Mouse (Mus musculus): Measurements from ENCODE around the gene Slc39a11. TPM values are rescaled to one million over a fixed set of nuclear protein-coding genes. Genes with fewer than 3 reads are reported as not detected.
A peak's percentile ranks its signal among the peaks of the same experiment; 100 is the strongest.

Gene Slc39a11
- polyA plus RNA-seq, 1 experiment: 32.4 TPM

GRCm38 (mm10) chr11:113338581-113338980, 311.3 kb downstream of the Slc39a11 start:
- no peaks in the 10 kb centered on the region for H3K4me1 ChIP-seq (ENCODE audit: control insufficient read depth, insufficient read depth, insufficient read length, low read length)
- no peaks in the 10 kb centered on the region for H3K36me3 ChIP-seq (ENCODE audit: control insufficient read depth, insufficient read depth, low read length)
- WGBS: 67% methylated on average over 5 of the region's 5 CpGs
- H3K27ac ChIP-seq (ENCODE audit: insufficient read depth, low read depth, low read length): no peak overlapping the region
- H3K4me3 ChIP-seq (ENCODE audit: low read depth, low read length): no peak overlapping the region
- no peak for TF ChIP-seq CTCF (IDR thresholded peaks at IDR 0.05; ENCODE audit: extremely low read depth, insufficient read length, insufficient replicate concordance, low read depth, low read length)
- TF ChIP-seq POLR2A (IDR thresholded peaks at IDR 0.05; ENCODE audit: low read depth, low read length): no peak
- no peaks in the 10 kb centered on the region for H3K27me3 ChIP-seq (ENCODE audit: control insufficient read depth, insufficient read depth, low read length)

GRCm38 (mm10) chr11:113335706-113336105, 314.2 kb downstream of the Slc39a11 start:
- H3K4me1 ChIP-seq (ENCODE audit: control insufficient read depth, insufficient read depth, insufficient read length, low read length): no peaks in the 10 kb centered on the region
- no peak overlapping the region for H3K4me3 ChIP-seq (ENCODE audit: low read depth, low read length)
- H3K36me3 ChIP-seq (ENCODE audit: control insufficient read depth, insufficient read depth, low read length): no peaks in the 10 kb centered on the region
- H3K27me3 ChIP-seq (ENCODE audit: control insufficient read depth, insufficient read depth, low read length): no peaks in the 10 kb centered on the region
- TF ChIP-seq POLR2A (IDR thresholded peaks at IDR 0.05; ENCODE audit: low read depth, low read length) (no peak), CTCF (IDR thresholded peaks at IDR 0.05; ENCODE audit: extremely low read depth, insufficient read length, insufficient replicate concordance, low read depth, low read length) (no peak)
- 89% methylated on average over 5 of the region's 5 CpGs for WGBS
- H3K27ac ChIP-seq (ENCODE audit: insufficient read depth, low read depth, low read length): no peak overlapping the region

GRCm38 (mm10) chr11:113334444-113334881, 315.4 kb downstream of the Slc39a11 start:
- H3K27ac ChIP-seq (ENCODE audit: insufficient read depth, low read depth, low read length): no peak overlapping the region
- no peaks in the 10 kb centered on the region for H3K4me1 ChIP-seq (ENCODE audit: control insufficient read depth, insufficient read depth, insufficient read length, low read length)
- H3K27me3 ChIP-seq (ENCODE audit: control insufficient read depth, insufficient read depth, low read length): no peaks in the 10 kb centered on the region
- H3K4me3 ChIP-seq (ENCODE audit: low read depth, low read length): no peak overlapping the region
- WGBS: 54% methylated on average over 5 of the region's 5 CpGs
- TF ChIP-seq CTCF (IDR thresholded peaks at IDR 0.05; ENCODE audit: extremely low read depth, insufficient read length, insufficient replicate concordance, low read depth, low read length): no peak
- TF ChIP-seq POLR2A (IDR thresholded peaks at IDR 0.05; ENCODE audit: low read depth, low read length): no peak
- H3K36me3 ChIP-seq (ENCODE audit: control insufficient read depth, insufficient read depth, low read length): no peaks in the 10 kb centered on the region

GRCm38 (mm10) chr11:113333535-113333934, 316.3 kb downstream of the Slc39a11 start:
- Histone ChIP-seq H3K27me3 (ENCODE audit: control insufficient read depth, insufficient read depth, low read length) (no peaks in the 10 kb centered on the region), H3K27ac (ENCODE audit: insufficient read depth, low read depth, low read length) (no peak overlapping the region), H3K36me3 (ENCODE audit: control insufficient read depth, insufficient read depth, low read length) (no peaks in the 10 kb centered on the region), H3K4me3 (ENCODE audit: low read depth, low read length) (no peak overlapping the region), H3K4me1 (ENCODE audit: control insufficient read depth, insufficient read depth, insufficient read length, low read length) (no peaks in the 10 kb centered on the region)
- 93% methylated on average over 9 of the region's 9 CpGs for WGBS
- no peak for TF ChIP-seq CTCF (IDR thresholded peaks at IDR 0.05; ENCODE audit: extremely low read depth, insufficient read length, insufficient replicate concordance, low read depth, low read length)
- TF ChIP-seq POLR2A (IDR thresholded peaks at IDR 0.05; ENCODE audit: low read depth, low read length): no peak

- 87% methylated on average over 13 of the region's 13 CpGs for WGBS
- Histone ChIP-seq H3K27ac (ENCODE audit: insufficient read depth, low read depth, low read length) (no peak overlapping the region), H3K4me3 (ENCODE audit: low read depth, low read length) (no peak overlapping the region), H3K36me3 (ENCODE audit: control insufficient read depth, insufficient read depth, low read length) (no peaks in the 10 kb centered on the region), H3K27me3 (ENCODE audit: control insufficient read depth, insufficient read depth, low read length) (no peaks in the 10 kb centered on the region), H3K4me1 (ENCODE audit: control insufficient read depth, insufficient read depth, insufficient read length, low read length) (no peaks in the 10 kb centered on the region)
- TF ChIP-seq POLR2A (IDR thresholded peaks at IDR 0.05; ENCODE audit: low read depth, low read length): no peak
- no peak for TF ChIP-seq CTCF (IDR thresholded peaks at IDR 0.05; ENCODE audit: extremely low read depth, insufficient read length, insufficient replicate concordance, low read depth, low read length)
Measured at GRCm38 (mm10) chr11:113330061-113330591, 319.8 kb downstream of the Slc39a11 start.

GRCm38 (mm10) chr11:113327499-113328062, 322.3 kb downstream of the Slc39a11 start:
- Histone ChIP-seq H3K4me1 (ENCODE audit: control insufficient read depth, insufficient read depth, insufficient read length, low read length) (no peaks in the 10 kb centered on the region; the same call in 1 of the 2 replicates), H3K27me3 (ENCODE audit: control insufficient read depth, insufficient read depth, low read length) (no peaks in the 10 kb centered on the region), H3K36me3 (ENCODE audit: control insufficient read depth, insufficient read depth, low read length) (no peaks in the 10 kb centered on the region), H3K27ac (ENCODE audit: insufficient read depth, low read depth, low read length) (no peak overlapping the region), H3K4me3 (ENCODE audit: low read depth, low read length) (no peak overlapping the region)
- TF ChIP-seq CTCF (IDR thresholded peaks at IDR 0.05; ENCODE audit: extremely low read depth, insufficient read length, insufficient replicate concordance, low read depth, low read length) (no peak), POLR2A (IDR thresholded peaks at IDR 0.05; ENCODE audit: low read depth, low read length) (no peak)
- 90% methylated on average over 3 of the region's 3 CpGs for WGBS

GRCm38 (mm10) chr11:113326387-113327011, 323.4 kb downstream of the Slc39a11 start:
- Histone ChIP-seq H3K27ac (ENCODE audit: insufficient read depth, low read depth, low read length) (no peak overlapping the region), H3K4me3 (ENCODE audit: low read depth, low read length) (no peak overlapping the region), H3K36me3 (ENCODE audit: control insufficient read depth, insufficient read depth, low read length) (no peaks in the 10 kb centered on the region), H3K27me3 (ENCODE audit: control insufficient read depth, insufficient read depth, low read length) (no peaks in the 10 kb centered on the region), H3K4me1 (ENCODE audit: control insufficient read depth, insufficient read depth, insufficient read length, low read length) (no peaks in the 10 kb centered on the region; the same call in 1 of the 2 replicates)
- TF ChIP-seq POLR2A (IDR thresholded peaks at IDR 0.05; ENCODE audit: low read depth, low read length) (no peak), CTCF (IDR thresholded peaks at IDR 0.05; ENCODE audit: extremely low read depth, insufficient read length, insufficient replicate concordance, low read depth, low read length) (peak; percentile 68)
- WGBS: 43% methylated on average over 18 of the region's 18 CpGs

Measured in small intestine, adult 2 months (tissue).